Mouse (Mus musculus) left cerebral cortex, adult 2 months (tissue): ENCODE measurements around the gene Dclk3. TPM values are rescaled to one million over a fixed set of nuclear protein-coding genes. Genes with fewer than 3 reads are reported as not detected.

ENCODE experiments used
- DNase-seq, 2 experiments: peaks; one replicate each; pipeline ENCODE4 v3.0.0; 2021 to 2022; ENCODE audit warnings: low spot score in 2 of 2, mixed read lengths in 1 of 2; ENCODE audit errors: extremely low spot score in 1 of 2
- H3K27ac ChIP-seq: fragments of 200-600 bp; 2 replicates; pipeline ENCODE4 v1.8.1; 2022
- H3K4me3 ChIP-seq: fragments of 200-600 bp; 2 replicates; pipeline ENCODE4 v1.8.1; 2022
- CTCF ChIP-seq: fragments of 200-600 bp; IDR thresholded peaks from 2 replicates; pipeline ENCODE4 v1.8.1; 2022; ENCODE audit warnings: antibody characterized with exemption, mild to moderate bottlenecking, moderate library complexity
- intact Hi-C: fragments of 180-260 bp; cut with DNase I; formaldehyde crosslinking; loops from one replicate; pipeline ENCODE4 v1.15.1; 2025
- total RNA-seq, 2 experiments: library from RNA; stranded (reverse); gene quantifications; 2 replicates each; pipeline ENCODE4 v1.2.3; 2021

Gene Dclk3
- total RNA-seq, 2 experiments from 2014 or later = 50.8 to 54.7 TPM

- H3K4me3 ChIP-seq = no peak overlapping the region
- no peak overlapping the region for H3K27ac ChIP-seq
- intact Hi-C loops = no loop called here
- DNase-seq = no peak
- no peak for TF ChIP-seq CTCF
These were observed 30.5 kb upstream of the Dclk3 start for GRCm38 (mm10) chr9:111408427-111408826.

- Histone ChIP-seq H3K27ac (peak overlapping the region; percentile 47), H3K4me3 (no peak overlapping the region)
These were observed 26.3 kb upstream of the Dclk3 start for GRCm38 (mm10) chr9:111412471-111413160.

GRCm38 (mm10) chr9:111421862-111422261 lies 17.0 kb upstream of the Dclk3 start:
- no peak for TF ChIP-seq CTCF
- intact Hi-C loops = no loop called here
- Histone ChIP-seq H3K27ac (peak overlapping the region; percentile 18; the same call in 1 of the 2 replicates), H3K4me3 (no peak overlapping the region)
- no peak for DNase-seq

More at GRCm38 (mm10) chr9:111412471-111413160, 26.3 kb upstream of the Dclk3 start:
- TF ChIP-seq CTCF = no peak
- intact Hi-C loops = no loop called here
- DNase-seq = peak; percentile 59

- TF ChIP-seq CTCF = no peak
These were observed 16.3 kb upstream of the Dclk3 start for GRCm38 (mm10) chr9:111422567-111422966.

GRCm38 (mm10) chr9:111425113-111425512 lies 13.8 kb upstream of the Dclk3 start:
- TF ChIP-seq CTCF = no peak
- DNase-seq = no peak
- intact Hi-C loops = no loop called here

More at GRCm38 (mm10) chr9:111422567-111422966, 16.3 kb upstream of the Dclk3 start:
- DNase-seq = no peak
- Histone ChIP-seq H3K4me3 (no peak overlapping the region), H3K27ac (no peak overlapping the region; the same call in 1 of the 2 replicates)
- intact Hi-C loops = no loop called here

GRCm38 (mm10) chr9:111425952-111426351 lies 12.9 kb upstream of the Dclk3 start:
- H3K27ac ChIP-seq = no peak overlapping the region
- DNase-seq = no peak
- TF ChIP-seq CTCF = no peak; the same call in 1 of the 2 replicates
- no peak overlapping the region for H3K4me3 ChIP-seq
- intact Hi-C loops = no loop called here

More at GRCm38 (mm10) chr9:111425113-111425512, 13.8 kb upstream of the Dclk3 start:
- no peak overlapping the region for H3K4me3 ChIP-seq
- no peak overlapping the region for H3K27ac ChIP-seq

- intact Hi-C loops = no loop called here
- DNase-seq = no peak
- Histone ChIP-seq H3K4me3 (no peak overlapping the region), H3K27ac (no peak overlapping the region)
- peak; percentile 34 for TF ChIP-seq CTCF
These were observed 10.9 kb upstream of the Dclk3 start for GRCm38 (mm10) chr9:111427891-111428555.

GRCm38 (mm10) chr9:111428698-111429362 lies 10.1 kb upstream of the Dclk3 start:
- DNase-seq = no peak
- no peak overlapping the region for H3K27ac ChIP-seq
- intact Hi-C loops = no loop called here
- no peak overlapping the region for H3K4me3 ChIP-seq
- TF ChIP-seq CTCF = no peak

- intact Hi-C loops = no loop called here
- no peak for DNase-seq
- no peak for TF ChIP-seq CTCF
- Histone ChIP-seq H3K4me3 (no peak overlapping the region), H3K27ac (no peak overlapping the region)
These were observed 9.5 kb upstream of the Dclk3 start for GRCm38 (mm10) chr9:111429363-111429750.

- Histone ChIP-seq H3K4me3 (no peak overlapping the region), H3K27ac (no peak overlapping the region)
- intact Hi-C loops = no loop called here
- no peak for TF ChIP-seq CTCF
- no peak for DNase-seq
These were observed 3.5 kb upstream of the Dclk3 start for GRCm38 (mm10) chr9:111435429-111435828.

GRCm38 (mm10) chr9:111439836-111440201 lies 938 bp downstream of the Dclk3 start:
- intact Hi-C loops = loop anchor here (1.0 to 5.0 kb wide), 3 partner anchors 37 to 128 kb away; partner anchors contain the start of gene Trank1
- H3K27ac ChIP-seq = peak overlapping the region; percentile 84
- peak overlapping the region; percentile 65 for H3K4me3 ChIP-seq
- peak; percentile 62 to 79 for DNase-seq
- no peak for TF ChIP-seq CTCF

GRCm38 (mm10) chr9:111440446-111440845 lies 1.6 kb downstream of the Dclk3 start:
- H3K4me3 ChIP-seq = peak overlapping the region; percentile 65
- intact Hi-C loops = loop anchor here (5.0 kb wide), 2 partner anchors 37 to 128 kb away; partner anchors contain the start of gene Trank1

More at GRCm38 (mm10) chr9:111440446-111440845, 1.6 kb downstream of the Dclk3 start:
- no peak for TF ChIP-seq CTCF
- H3K27ac ChIP-seq = no peak overlapping the region; the same call in 1 of the 2 replicates
- no peak for DNase-seq
